Mouse (Mus musculus) bone marrow, adult 2 months (tissue): Measurements from ENCODE around the gene Gm20721.

Source experiments
- CTCF ChIP-seq: fragments of 200-500 bp; IDR thresholded peaks from 2 replicates; pipeline ENCODE4 v1.5.1; 2011; ENCODE audit warnings: low read length, control low read depth; ENCODE audit not compliant: control insufficient read depth, insufficient read depth
- POLR2A ChIP-seq: fragments of 200-500 bp; IDR thresholded peaks from 2 replicates; pipeline ENCODE4 v1.6.1; 2011; ENCODE audit warnings: low read depth, mild to moderate bottlenecking, control low read depth, low read length, borderline replicate concordance; ENCODE audit not compliant: control insufficient read depth

DNA sequence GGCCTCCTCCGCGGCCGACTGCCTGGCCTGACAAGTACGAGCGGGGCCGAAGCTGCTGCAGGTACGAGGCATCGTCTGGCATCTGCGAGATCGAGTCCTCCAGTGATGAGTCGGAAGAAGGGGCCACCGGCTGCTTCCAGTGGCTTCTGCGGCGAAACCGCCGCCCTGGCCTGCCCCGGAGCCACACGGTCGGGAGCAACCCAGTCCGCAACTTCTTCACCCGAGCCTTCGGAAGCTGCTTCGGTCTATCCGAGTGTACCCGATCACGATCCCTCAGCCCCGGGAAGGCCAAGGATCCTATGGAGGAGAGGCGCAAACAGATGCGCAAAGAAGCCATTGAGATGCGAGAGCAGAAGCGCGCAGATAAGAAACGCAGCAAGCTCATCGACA is 46.7 kb downstream of the Gm20721 start:
- TF ChIP-seq CTCF (no peak), POLR2A (no peak)
